Mouse (Mus musculus) ES-Bruce4 (cell line): Measurements from ENCODE around the gene Igf1r.

ENCODE experiments used
- CTCF ChIP-seq: IDR thresholded peaks from one replicate; pipeline ENCODE4 v1.8.1; 2011; ENCODE audit warnings: low read depth, low read length
- POLR2A ChIP-seq: IDR thresholded peaks from one replicate; pipeline ENCODE4 v1.8.1; 2011; ENCODE audit warnings: low read length; ENCODE audit not compliant: insufficient read depth

- TF ChIP-seq CTCF (no peak), POLR2A (no peak)
These were observed 293.1 kb downstream of the Igf1r start for GRCm38 (mm10) chr7:68245681-68246080.
